Mouse (Mus musculus) right cerebral cortex, postnatal 36 days (tissue): Measurements from ENCODE around the gene Gpr150.

ENCODE experiments used
- DNase-seq, 2 experiments: peaks; one replicate each; pipeline ENCODE4 v3.0.0; 2022; ENCODE audit warnings: low spot score in 2 of 2, mixed read lengths in 1 of 2

Gene Gpr150

DNA sequence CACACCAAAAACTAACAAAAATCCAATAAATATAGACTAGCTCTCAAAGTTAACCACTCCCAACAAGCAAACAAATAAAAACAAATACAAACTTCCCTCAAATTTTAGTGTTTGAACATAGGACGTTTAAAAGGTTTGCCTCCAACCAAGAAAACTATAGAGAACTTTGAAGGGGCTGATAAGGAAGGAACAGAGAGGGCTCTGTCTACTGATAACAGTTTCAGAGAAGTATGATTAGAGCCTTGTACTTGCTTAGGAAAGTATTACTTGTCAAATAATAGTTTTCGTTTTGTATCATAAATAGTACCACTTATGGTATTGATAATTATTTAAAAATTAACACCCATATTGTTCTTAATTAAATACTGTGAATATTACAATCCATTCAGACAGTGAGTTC is 42.3 kb downstream of the Gpr150 start:
- DNase-seq, result no peak
